Mouse (Mus musculus): ENCODE results near the gene Orm2. TPM values are rescaled to one million over a fixed set of nuclear protein-coding genes. Genes with fewer than 3 reads are reported as not detected.

The Orm2 gene
- polyA plus RNA-seq, 1 experiment from 2014 or later: not detected

DNA sequence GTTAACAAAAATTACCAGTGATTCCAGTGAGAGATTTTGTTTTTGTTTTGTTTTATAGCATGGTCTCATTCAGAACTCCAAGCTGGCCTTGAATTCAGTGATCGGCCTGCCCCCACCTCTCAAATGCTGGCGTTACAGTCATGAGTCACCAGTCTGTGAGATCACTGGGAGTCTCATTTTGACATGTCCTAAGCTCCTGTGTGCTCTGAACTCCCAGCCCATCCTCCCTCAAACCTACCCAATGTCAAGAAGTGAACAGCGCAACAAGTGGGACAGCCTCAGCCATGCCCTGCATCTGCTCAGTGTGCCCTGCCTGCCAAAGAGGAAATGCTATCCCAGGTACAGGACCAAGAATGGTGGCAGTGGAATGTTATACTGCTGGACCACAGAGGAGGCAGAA lies 23.0 kb downstream of the Orm2 start:
- WGBS: 89% methylated on average over 3 of the region's 3 CpGs
- DNase-seq (ENCODE audit: low spot score): no peak
- Histone ChIP-seq H3K9me3 (no peaks in the 10 kb centered on the region), H3K27ac (no peak overlapping the region), H3K27me3 (ENCODE audit: insufficient read depth, poor library complexity, severe bottlenecking) (no peaks in the 10 kb centered on the region), H3K4me1 (replicated peaks) (peaks cover 24% of the 10 kb centered on the region), H3K36me3 (peaks cover 58% of the 10 kb centered on the region), H3K4me3 (no peak overlapping the region)

GRCm38 (mm10) chr4:63385784-63386183 lies 23.5 kb downstream of the Orm2 start:
- no peak for DNase-seq (ENCODE audit: low spot score)
- Histone ChIP-seq H3K36me3 (peaks cover 53% of the 10 kb centered on the region), H3K9me3 (no peaks in the 10 kb centered on the region), H3K4me1 (replicated peaks) (peaks cover 27% of the 10 kb centered on the region), H3K27me3 (ENCODE audit: insufficient read depth, poor library complexity, severe bottlenecking) (no peaks in the 10 kb centered on the region), H3K4me3 (no peak overlapping the region), H3K27ac (no peak overlapping the region)
- 92% methylated on average over 11 of the region's 11 CpGs for WGBS

GRCm38 (mm10) chr4:63388029-63388428 lies 25.8 kb downstream of the Orm2 start:
- H3K27me3 ChIP-seq (ENCODE audit: insufficient read depth, poor library complexity, severe bottlenecking): no peaks in the 10 kb centered on the region
- peaks cover 38% of the 10 kb centered on the region for H3K4me1 ChIP-seq (replicated peaks)
- peak overlapping the region; percentile 84 for H3K27ac ChIP-seq
- peaks cover 49% of the 10 kb centered on the region for H3K36me3 ChIP-seq
- no peak for DNase-seq (ENCODE audit: low spot score)
- H3K4me3 ChIP-seq: no peak overlapping the region
- 80% methylated on average over 6 of the region's 6 CpGs for WGBS
- H3K9me3 ChIP-seq: no peaks in the 10 kb centered on the region

DNA sequence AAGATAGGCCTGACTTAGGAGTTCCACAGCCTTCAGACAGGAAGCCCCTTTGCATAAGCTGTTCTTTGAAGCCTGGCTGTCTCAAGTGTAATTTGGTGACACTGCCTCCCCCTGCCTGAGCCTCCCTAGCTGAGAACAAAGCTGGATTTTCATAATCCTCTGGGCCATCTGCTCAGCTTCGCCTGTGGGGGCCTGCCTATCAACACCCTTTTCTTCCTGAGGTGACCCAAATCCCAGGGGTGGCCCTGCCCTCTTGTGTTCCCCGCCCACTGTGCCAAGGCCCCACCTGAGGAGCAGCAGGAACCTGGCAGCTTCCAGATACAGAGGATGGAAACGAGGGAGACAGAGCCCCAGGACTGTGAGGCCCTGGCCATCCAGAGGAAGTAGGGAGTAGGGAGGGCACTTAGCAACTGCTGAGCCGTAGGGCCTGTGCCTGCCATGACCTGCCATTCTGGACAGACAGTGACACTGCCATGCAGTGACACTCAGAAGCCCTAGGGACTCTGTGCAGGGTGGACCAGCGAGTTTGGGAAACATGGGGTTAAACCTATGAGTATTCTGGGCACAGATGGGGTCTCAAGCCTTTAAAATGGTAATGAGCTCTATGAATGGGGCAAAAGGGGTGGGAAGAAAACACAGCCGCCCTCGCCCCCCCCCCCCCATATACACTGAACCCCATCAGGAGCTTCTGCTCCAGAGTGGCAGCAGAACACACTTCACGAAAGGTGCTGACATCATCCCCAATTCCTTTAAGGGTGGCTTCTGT lies 27.1 kb downstream of the Orm2 start:
- H3K4me3 ChIP-seq: no peak overlapping the region
- peak; percentile 17 for DNase-seq (ENCODE audit: low spot score)
- peaks cover 47% of the 10 kb centered on the region for H3K36me3 ChIP-seq

GRCm38 (mm10) chr4:63389887-63390528 lies 27.8 kb downstream of the Orm2 start:
- Histone ChIP-seq H3K4me3 (no peak overlapping the region), H3K27ac (peak overlapping the region; percentile 84), H3K9me3 (no peaks in the 10 kb centered on the region), H3K27me3 (ENCODE audit: insufficient read depth, poor library complexity, severe bottlenecking) (no peaks in the 10 kb centered on the region), H3K36me3 (peaks cover 54% of the 10 kb centered on the region), H3K4me1 (replicated peaks) (peaks cover 38% of the 10 kb centered on the region)
- WGBS: 54% methylated on average over 11 of the region's 11 CpGs
- DNase-seq (ENCODE audit: low spot score): no peak

More for the DNA sequence above, 27.1 kb downstream of the Orm2 start:
- Histone ChIP-seq H3K9me3 (no peaks in the 10 kb centered on the region), H3K27me3 (ENCODE audit: insufficient read depth, poor library complexity, severe bottlenecking) (no peaks in the 10 kb centered on the region), H3K4me1 (replicated peaks) (peaks cover 38% of the 10 kb centered on the region), H3K27ac (peak overlapping the region; percentile 84)
- 31% methylated on average over 8 of the region's 8 CpGs for WGBS

GRCm38 (mm10) chr4:63391322-63391721 lies 29.1 kb downstream of the Orm2 start:
- Histone ChIP-seq H3K27ac (peak overlapping the region; percentile 29; the same call in 1 of the 2 replicates), H3K36me3 (peaks cover 55% of the 10 kb centered on the region), H3K4me1 (replicated peaks) (peaks cover 38% of the 10 kb centered on the region), H3K27me3 (ENCODE audit: insufficient read depth, poor library complexity, severe bottlenecking) (no peaks in the 10 kb centered on the region), H3K9me3 (no peaks in the 10 kb centered on the region), H3K4me3 (no peak overlapping the region)
- WGBS: 78% methylated on average over 6 of the region's 6 CpGs
- DNase-seq (ENCODE audit: low spot score): no peak

GRCm38 (mm10) chr4:63397981-63398537 lies 35.8 kb downstream of the Orm2 start:
- Histone ChIP-seq H3K27ac (0 out of 2 replicates have a peak overlapping the region, but pooled peaks have one; percentile 23), H3K27me3 (ENCODE audit: insufficient read depth, poor library complexity, severe bottlenecking) (no peaks in the 10 kb centered on the region), H3K9me3 (no peaks in the 10 kb centered on the region), H3K36me3 (peaks cover 48% of the 10 kb centered on the region), H3K4me1 (replicated peaks) (peaks cover 34% of the 10 kb centered on the region), H3K4me3 (no peak overlapping the region)
- DNase-seq (ENCODE audit: low spot score): no peak
- WGBS: 85% methylated on average over 10 of the region's 10 CpGs

GRCm38 (mm10) chr4:63398854-63399609 lies 36.8 kb downstream of the Orm2 start:
- Histone ChIP-seq H3K27ac (peak overlapping the region; percentile 56; the same call in 1 of the 2 replicates), H3K9me3 (no peaks in the 10 kb centered on the region), H3K36me3 (peaks cover 41% of the 10 kb centered on the region), H3K27me3 (ENCODE audit: insufficient read depth, poor library complexity, severe bottlenecking) (no peaks in the 10 kb centered on the region), H3K4me1 (replicated peaks) (peaks cover 44% of the 10 kb centered on the region), H3K4me3 (no peak overlapping the region)
- no peak for DNase-seq (ENCODE audit: low spot score)
- 75% methylated on average over 11 of the region's 11 CpGs for WGBS

DNA sequence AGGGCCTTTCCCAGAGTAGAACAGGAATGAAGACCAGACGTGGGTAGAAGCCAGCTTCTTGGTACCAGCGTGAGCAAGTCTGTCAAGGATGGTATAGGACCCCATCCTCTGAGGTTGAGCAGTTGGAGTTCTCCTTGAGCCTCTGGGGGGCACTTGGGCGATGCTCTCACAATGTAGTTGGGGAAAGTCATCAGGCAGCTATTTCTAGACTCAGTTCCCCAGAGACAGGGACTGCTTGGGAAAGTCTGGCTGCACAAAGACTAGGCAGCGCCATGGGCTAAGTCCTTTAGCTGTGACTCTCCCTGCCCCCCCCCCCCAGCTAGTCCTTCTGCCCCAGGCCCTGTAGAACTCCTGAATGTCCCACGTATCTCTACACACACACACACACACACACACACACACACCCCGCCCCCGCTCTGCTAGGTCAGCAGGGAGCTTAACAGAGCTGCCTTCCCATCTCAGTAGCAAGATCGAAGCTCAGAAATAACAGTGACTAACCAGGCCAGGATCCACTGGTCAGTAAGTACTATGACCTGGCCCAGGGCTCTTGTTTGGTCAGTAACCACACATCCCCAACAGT lies 37.5 kb downstream of the Orm2 start:
- H3K27me3 ChIP-seq (ENCODE audit: insufficient read depth, poor library complexity, severe bottlenecking): no peaks in the 10 kb centered on the region
- no peak for DNase-seq (ENCODE audit: low spot score)
- 65% methylated on average over 8 of the region's 8 CpGs for WGBS
- no peak overlapping the region for H3K4me3 ChIP-seq
- H3K4me1 ChIP-seq (replicated peaks): peaks cover 51% of the 10 kb centered on the region
- H3K36me3 ChIP-seq: peaks cover 33% of the 10 kb centered on the region
- H3K9me3 ChIP-seq: no peaks in the 10 kb centered on the region
- peak overlapping the region; percentile 56; the same call in 1 of the 2 replicates for H3K27ac ChIP-seq

DNA sequence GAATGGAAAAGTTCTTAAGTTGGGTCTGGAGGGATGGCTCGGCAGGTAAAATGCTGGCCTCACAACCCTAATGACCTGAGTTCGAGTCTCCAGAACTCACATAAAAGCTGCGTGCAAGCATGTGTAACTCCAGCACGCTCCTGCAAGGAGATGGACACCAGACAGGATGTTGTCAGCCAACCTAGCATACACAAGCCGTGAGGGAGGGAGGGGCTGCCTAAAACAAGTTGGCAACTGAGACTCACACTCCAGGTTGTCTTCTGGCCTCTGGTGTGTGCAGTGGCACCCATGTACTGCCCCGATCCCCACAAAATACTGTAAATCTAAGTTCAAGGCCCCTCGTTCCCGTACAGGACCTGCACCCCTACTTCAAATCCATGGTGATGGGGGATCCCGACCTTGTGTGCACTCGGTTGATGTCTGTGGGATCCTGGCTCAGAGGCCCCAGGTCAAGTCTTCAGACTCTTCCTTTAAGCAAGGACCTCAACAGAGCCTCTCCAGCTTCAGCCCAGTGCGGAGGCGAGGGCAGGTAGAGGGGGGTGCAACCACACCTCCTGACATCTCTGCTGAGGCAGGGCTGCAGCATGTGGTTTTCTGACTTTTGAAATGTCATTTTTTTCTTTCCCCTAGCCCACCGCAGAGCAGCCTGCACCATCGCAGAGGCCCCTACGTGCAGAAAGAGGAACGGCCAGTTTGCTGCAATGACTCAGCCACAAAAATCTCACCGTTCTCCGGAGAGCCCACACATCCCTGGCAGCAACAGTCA lies 38.5 kb downstream of the Orm2 start:
- Histone ChIP-seq H3K27ac (0 out of 2 replicates have a peak overlapping the region, but pooled peaks have one; percentile 23), H3K4me3 (no peak overlapping the region), H3K9me3 (no peaks in the 10 kb centered on the region), H3K4me1 (replicated peaks) (peaks cover 61% of the 10 kb centered on the region), H3K27me3 (ENCODE audit: insufficient read depth, poor library complexity, severe bottlenecking) (no peaks in the 10 kb centered on the region), H3K36me3 (peaks cover 24% of the 10 kb centered on the region)
- no peak for DNase-seq (ENCODE audit: low spot score)
- 93% methylated on average over 18 of the region's 18 CpGs for WGBS

DNA sequence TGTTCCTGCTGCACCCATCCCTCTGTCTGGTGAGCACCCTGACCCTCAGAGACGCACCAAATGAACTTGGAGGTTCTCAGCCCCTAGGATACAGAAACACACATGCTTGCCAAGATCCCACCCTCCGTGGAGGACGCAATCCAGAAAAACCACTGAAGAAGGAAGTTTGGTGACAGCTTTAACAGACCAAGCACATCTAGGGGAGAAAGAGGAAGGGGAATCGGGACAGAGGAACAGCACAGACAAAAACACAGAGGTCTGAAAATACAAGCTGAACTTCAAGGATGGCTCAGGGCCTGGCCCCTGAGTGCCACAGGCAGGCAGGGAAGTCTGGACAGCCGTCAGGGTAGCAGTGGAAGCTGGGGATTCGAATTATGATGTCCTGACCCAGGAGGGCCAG lies 39.4 kb downstream of the Orm2 start:
- no peak for DNase-seq (ENCODE audit: low spot score)
- 90% methylated on average over 6 of the region's 6 CpGs for WGBS
- Histone ChIP-seq H3K27ac (no peak overlapping the region), H3K9me3 (no peaks in the 10 kb centered on the region), H3K36me3 (peaks cover 15% of the 10 kb centered on the region), H3K27me3 (ENCODE audit: insufficient read depth, poor library complexity, severe bottlenecking) (no peaks in the 10 kb centered on the region), H3K4me1 (replicated peaks) (peaks cover 65% of the 10 kb centered on the region), H3K4me3 (no peak overlapping the region)

DNA sequence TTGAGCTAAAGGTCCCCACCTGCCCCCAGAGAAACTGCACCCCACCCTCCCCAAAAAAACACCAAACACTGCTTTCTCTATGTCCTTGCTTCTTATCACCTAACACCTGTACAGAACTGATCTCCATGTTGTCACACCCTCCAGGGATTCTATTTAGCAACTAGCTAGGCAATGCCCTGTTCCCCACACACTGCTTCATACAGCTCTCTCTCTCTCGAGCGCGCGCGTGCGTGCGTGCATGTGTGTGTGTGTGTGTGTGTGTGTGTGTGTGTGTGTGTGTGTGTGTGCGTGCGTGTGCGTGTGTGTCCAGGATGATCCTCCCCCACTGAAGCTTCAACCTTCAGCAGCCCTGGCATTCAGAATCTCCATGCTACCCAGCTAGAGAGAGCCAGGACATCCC lies 39.8 kb downstream of the Orm2 start:
- Histone ChIP-seq H3K27me3 (ENCODE audit: insufficient read depth, poor library complexity, severe bottlenecking) (no peaks in the 10 kb centered on the region), H3K27ac (peak overlapping the region; percentile 90), H3K9me3 (no peaks in the 10 kb centered on the region), H3K4me3 (0 out of 2 replicates have a peak overlapping the region, but pooled peaks have one; percentile 40), H3K36me3 (peaks cover 14% of the 10 kb centered on the region), H3K4me1 (replicated peaks) (peaks cover 65% of the 10 kb centered on the region)
- 92% methylated on average over 10 of the region's 10 CpGs for WGBS
- DNase-seq (ENCODE audit: low spot score): no peak
